Mouse (Mus musculus) gastrocnemius, postnatal 4 days (tissue): Measurements from ENCODE around the gene Stard7. TPM values are rescaled to one million over a fixed set of nuclear protein-coding genes. Genes with fewer than 3 reads are reported as not detected.

Source experiments
- total RNA-seq, 2 experiments: library from RNA; stranded (reverse); gene quantifications; 2 replicates each; pipeline ENCODE4 v1.2.3; 2021

Stard7 gene
- total RNA-seq, 2 experiments from 2014 or later: 108 to 129 TPM

Other genes starting within 250 kb of the Stard7 start
- gene Blvra, start 199.6 kb upstream of the Stard7 start, total RNA-seq: 10 to 100 TPM; 23.1 to 24.9 TPM
- 10 to 100 TPM; 22.3 to 24.0 TPM for gene Ncaph, start 136.3 kb upstream of the Stard7 start, total RNA-seq
- 10 to 100 TPM; 11.1 to 11.2 TPM for gene Itpripl1, start 126.8 kb upstream of the Stard7 start, total RNA-seq
- gene 1810024B03Rik, start 61.9 kb upstream of the Stard7 start, total RNA-seq: 1 to 10 TPM in 1 of 2 experiments, under 1 TPM in 1; 0.67 to 1.2 TPM
- gene Snrnp200, start 61.8 kb upstream of the Stard7 start, total RNA-seq: 10 to 100 TPM; 65.2 to 65.8 TPM
- gene Ciao1, start 22.4 kb upstream of the Stard7 start, total RNA-seq: 10 to 100 TPM; 51.0 to 55.2 TPM
- gene Tmem127, start 22.3 kb upstream of the Stard7 start, total RNA-seq: 10 to 100 TPM; 47.9 to 48.5 TPM
- gene Dusp2, start 65.9 kb downstream of the Stard7 start, total RNA-seq: 1 to 10 TPM; 3.2 to 3.6 TPM
- under 1 TPM; 0.12 to 0.31 TPM for gene Astl, start 68.4 kb downstream of the Stard7 start, total RNA-seq
- 1 to 10 TPM in 1 of 2 experiments, under 1 TPM in 1; 0.96 to 1.2 TPM for gene Adra2b, start 93.0 kb downstream of the Stard7 start, total RNA-seq
- gene Gpat2, start 155.0 kb downstream of the Stard7 start, total RNA-seq: under 1 TPM; 0.10 to 0.17 TPM
- gene Fahd2a, start 174.3 kb downstream of the Stard7 start, total RNA-seq: 10 to 100 TPM; 11.2 to 13.2 TPM